Mouse (Mus musculus): ENCODE data around the gene Dapk2.

- no peak for TF ChIP-seq CTCF (IDR thresholded peaks at IDR 0.05; ENCODE audit: low read depth)
- TF ChIP-seq EP300 (IDR thresholded peaks at IDR 0.05; ENCODE audit: low read depth): peak; percentile 68
These were observed 21.8 kb downstream of the Dapk2 start for GRCm38 (mm10) chr9:66179795-66180194.

Data from liver, embryonic 14.5 days (tissue).